Mouse (Mus musculus) kidney, adult 2 months (tissue): ENCODE measurements around the gene Prss53.

Source experiments
- CTCF ChIP-seq: fragments of 200-500 bp; conservative IDR thresholded peaks from 2 replicates; pipeline ENCODE4 v1.5.1; 2011; ENCODE audit warnings: low read depth, mild to moderate bottlenecking, control low read depth, low read length, moderate library complexity, mixed read lengths; ENCODE audit not compliant: insufficient read depth, insufficient read length
- POLR2A ChIP-seq: fragments of 200-500 bp; IDR thresholded peaks from one replicate; pipeline ENCODE4 v1.6.1; 2011; ENCODE audit warnings: low read depth, low read length, control low read depth

DNA sequence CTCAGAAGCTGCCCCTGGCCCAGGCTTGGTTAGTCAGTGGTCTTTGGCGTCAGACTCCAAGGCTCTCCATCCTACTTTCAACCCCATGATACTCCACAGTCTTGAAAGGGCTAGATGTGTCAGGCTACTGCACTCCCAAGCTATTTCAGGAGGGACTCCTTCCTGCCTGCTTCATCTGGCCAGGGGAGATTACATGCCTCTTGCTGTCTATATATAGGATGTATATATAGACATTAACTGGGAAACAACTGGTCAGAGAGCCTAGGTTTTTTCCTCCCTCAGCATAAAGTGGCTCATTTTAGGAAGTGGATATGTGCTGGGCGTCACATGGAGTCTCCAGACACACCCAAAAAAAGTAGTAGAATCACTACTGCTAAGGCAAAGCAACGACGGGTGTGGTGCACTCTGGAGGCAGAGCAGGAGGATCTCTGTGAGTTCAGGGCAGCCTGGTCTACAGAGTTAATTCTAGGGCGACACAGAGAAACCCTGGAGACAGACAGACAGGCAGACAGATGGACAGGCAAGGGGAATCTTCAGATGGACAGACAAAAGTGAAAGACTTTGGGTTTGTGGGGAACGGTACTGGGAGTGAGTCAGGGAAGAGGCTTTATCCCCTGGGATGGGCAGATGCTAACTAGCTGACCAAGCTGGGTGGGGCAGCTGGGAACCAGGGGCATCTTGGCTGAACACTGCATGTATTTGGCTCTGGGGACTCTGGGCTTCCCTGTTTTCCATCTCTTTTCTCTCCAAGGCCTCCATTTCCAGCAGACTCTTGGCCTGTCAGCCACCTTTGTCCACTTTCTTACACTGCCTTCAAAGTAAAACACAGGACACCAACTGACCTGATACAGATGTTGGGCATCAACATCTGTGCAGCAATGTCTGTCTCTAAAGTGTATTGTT lies 40.5 kb downstream of the Prss53 start:
- TF ChIP-seq CTCF, result no peak
- TF ChIP-seq POLR2A, result no peak
